Mouse (Mus musculus) ovary, postnatal 14 days (tissue): ENCODE data around the gene Txn2.

Experiments
- DNase-seq: peaks from one replicate; pipeline ENCODE4 v3.0.0; 2022; ENCODE audit warnings: low spot score

Txn2 gene

GRCm38 (mm10) chr15:77928673-77929331, at the start of gene Txn2:
Gene Txn2 (minus strand): TSS chr15:77929006.
- DNase-seq: peak; percentile 90

GRCm38 (mm10) chr15:77977663-77978062, 48.9 kb upstream of the Txn2 start:
- no peak for DNase-seq

DNA sequence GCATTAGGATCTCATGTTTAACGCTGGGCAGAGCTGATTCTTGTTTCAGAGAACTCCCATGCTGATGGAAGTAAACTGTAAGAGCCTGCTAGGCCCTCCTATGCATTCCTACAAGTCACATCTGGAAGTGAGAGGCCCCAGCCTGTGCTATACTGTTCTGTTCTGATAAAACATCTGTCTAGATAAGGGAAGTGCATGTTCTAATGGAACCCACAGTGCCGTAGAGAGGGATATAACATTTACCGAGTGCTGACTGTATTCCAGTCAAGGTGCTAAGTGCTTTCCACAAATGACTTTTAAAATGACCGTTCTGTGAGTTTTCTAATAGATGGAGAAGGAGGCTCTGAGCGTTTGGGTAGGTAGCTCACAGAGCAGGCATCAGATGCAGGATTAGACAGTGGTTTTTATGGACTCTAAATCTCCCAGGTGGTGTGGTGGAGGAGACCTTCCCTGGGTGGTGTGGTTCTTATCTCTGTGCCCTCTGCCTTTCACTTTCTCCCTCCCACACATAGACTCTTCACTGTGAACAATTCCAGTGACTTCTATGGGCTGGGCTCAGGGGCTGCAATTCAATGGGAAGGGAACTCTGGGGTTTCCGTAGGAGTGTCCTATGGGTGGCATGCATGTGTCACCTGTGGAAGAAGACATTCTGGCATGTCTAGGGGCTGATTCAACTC, 45.5 kb upstream of the Txn2 start:
- DNase-seq: no peak

DNA sequence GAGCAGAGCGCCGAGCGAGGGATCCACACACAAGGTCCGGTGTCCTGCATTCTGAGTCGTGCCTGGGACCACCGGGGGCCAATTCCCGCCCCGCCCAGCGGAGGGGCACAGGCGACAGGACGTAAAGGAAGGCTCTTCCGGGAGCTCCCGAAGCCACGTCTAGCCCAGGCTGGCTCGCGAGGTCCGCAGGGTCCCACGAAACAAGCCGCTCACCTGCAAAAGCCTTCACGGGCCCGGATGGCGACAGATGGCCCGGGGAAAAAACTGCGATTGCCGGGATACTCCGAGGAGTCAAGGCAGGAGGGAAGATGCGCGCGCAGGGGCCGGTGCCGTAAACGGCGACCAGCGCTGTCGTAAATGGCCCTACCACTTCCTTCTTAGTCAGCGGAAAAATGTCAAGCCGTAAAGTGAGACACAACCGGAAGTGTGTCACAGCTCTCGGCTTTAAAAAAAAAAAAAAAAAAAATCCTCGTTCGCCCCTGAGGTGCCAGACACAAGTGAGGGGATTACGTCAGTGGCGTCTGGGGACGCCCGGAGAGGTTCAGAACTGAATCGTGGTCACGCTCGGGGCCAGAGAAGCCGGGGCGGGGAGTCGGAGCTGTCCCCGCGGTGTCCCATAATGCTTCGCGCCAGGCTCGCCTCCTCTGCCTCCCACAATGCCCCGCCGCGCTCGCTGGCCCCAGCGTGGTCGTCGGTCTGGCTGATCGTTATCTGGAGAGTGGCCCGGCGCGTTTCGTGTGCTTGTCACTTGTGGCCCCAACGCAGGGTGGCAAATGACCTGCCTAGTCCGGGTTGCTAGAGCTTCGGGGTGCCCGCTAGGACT, 41.9 kb upstream of the Txn2 start, which contains the start of gene Eif3d:
TSS of gene Eif3d (minus strand) at position 344 of the 823 bp plus-strand sequence.
- peak; percentile 95 for DNase-seq

GRCm38 (mm10) chr15:77969940-77970469, 41.2 kb upstream of the Txn2 start:
- no peak for DNase-seq

DNA sequence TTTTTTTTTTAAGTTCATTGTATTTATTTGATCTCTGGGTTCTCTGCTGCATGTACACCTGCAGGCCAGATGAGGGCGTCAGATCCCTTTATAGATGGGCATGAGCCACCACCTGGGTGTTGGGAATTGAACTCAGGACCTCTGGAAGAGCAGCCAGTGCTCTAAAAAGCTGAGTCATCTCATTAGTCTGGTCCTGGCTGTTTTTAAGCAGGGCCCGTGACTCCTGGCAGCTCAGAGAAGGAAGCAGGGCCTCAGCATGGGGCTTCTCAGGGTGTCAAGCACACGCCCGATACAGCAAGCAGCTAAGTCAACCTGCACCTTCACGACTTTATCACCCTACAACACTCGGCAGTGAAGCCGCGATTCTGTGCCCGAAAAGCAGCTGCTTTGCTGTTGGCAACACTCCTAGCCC, 36.3 kb upstream of the Txn2 start:
- no peak for DNase-seq

- no peak for DNase-seq
These were observed 33.6 kb upstream of the Txn2 start for GRCm38 (mm10) chr15:77962447-77962846.

- no peak for DNase-seq
These were observed 31.9 kb upstream of the Txn2 start for GRCm38 (mm10) chr15:77960693-77961092.

DNA sequence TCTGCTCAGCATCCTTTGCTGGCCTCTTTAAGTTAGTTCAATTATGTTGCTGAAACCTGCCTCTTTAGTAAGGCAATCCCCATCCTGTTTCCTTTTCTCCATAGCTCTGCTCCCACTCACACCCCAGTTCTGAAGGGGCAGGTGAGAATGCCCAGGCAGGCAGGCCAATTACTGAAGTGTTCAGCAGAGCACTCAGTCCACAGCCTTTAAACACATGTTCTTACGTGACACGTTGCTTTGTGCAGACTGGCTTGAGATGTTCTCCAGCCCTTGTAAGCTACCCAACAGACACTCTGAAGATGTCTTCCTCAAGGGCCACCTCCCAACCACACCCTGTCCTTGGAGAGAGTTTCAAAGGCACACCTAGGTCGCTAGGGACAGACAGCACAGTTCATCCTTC, 29.3 kb upstream of the Txn2 start:
- no peak for DNase-seq

- no peak for DNase-seq
These were observed 28.8 kb upstream of the Txn2 start for GRCm38 (mm10) chr15:77957625-77958024.

DNA sequence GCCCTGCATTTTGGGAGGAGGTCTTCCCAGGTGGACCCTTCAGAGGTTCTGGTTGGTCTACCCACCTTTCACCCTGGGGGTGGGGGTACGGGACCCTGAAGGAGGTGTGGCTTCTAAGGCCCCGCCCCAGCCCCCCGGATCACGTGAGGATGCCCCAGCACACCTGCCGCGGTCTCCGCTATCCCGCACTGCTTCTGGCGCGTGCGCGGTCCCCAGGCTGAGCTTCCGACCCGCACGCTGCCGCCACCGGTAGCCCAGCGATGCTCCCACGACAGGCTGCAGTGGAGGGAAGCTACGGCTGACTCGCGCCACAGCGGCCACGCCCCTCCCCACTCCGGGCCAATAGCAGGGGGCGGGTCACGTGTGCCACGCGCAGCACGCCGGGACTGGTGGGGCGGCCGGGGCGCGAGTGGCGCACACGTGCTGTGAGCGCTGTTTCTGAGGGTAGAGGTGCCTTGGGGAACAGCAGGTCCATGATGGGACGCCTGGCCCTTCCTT, 27.6 kb upstream of the Txn2 start, which contains the start of gene Foxred2:
TSS of gene Foxred2 (minus strand) at position 319 of the 498 bp plus-strand sequence.
- DNase-seq: peak; percentile 63

GRCm38 (mm10) chr15:77955440-77956403, 26.9 kb upstream of the Txn2 start:
- DNase-seq: no peak

DNA sequence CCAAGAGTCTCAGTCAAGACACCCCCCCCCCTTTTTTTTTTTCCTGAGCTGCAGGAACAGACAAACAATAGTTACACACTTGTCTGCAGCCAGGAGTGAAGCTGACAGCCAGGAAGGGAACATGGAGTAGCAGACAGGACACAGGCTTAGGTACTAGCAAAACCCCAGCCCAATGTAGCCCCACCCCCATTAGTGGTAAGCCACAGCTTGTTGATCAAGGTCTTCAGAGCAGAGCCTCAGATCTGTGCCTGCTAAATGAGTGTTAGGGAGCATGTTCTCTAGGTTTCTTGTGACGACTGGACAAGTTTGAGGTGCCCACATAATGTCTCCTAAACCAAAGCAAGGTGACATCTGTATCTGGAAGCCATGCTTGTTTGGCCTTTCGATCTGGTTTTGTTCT, 25.6 kb upstream of the Txn2 start:
- DNase-seq: no peak

DNA sequence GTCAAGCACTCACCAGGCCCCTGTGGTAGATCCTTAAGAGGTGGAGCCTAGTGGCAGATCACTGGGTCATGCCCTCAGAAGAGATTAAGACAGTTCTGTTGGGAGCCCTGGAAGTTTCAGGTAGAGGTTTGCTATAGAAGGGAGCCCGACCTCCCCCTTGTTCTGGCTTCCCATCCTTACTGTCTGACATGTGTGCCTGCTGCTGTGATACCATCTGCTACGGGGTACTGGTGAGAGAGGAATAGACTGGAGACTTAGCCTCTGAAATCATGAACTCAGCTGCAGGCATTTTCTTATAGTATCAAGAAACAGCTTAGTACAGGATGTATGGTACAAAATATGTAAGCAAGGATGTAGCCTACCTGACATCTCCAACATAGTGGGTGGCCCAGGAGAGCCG, 24.1 kb upstream of the Txn2 start:
- no peak for DNase-seq

GRCm38 (mm10) chr15:77949061-77949460, 20.3 kb upstream of the Txn2 start:
- no peak for DNase-seq

DNA sequence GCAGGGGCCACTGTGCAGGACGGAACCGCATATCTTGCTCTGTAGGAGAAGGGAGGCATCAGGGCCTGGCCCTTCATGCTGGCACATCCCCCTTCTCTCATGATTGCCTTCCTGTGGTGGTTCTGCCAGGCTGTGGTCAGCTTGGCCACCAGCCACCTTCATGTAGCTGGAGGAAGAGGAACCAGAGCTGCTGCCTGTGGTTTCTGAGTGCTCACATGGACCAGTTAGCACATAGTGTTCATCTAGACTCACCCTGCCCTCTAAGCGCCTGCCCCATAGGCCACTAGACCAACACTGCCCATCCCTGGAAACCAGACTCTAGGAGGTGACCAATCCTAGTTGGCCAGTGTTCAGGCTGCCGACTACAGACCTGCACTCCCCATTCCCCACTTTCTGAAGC, 16.9 kb upstream of the Txn2 start:
- DNase-seq: no peak

DNA sequence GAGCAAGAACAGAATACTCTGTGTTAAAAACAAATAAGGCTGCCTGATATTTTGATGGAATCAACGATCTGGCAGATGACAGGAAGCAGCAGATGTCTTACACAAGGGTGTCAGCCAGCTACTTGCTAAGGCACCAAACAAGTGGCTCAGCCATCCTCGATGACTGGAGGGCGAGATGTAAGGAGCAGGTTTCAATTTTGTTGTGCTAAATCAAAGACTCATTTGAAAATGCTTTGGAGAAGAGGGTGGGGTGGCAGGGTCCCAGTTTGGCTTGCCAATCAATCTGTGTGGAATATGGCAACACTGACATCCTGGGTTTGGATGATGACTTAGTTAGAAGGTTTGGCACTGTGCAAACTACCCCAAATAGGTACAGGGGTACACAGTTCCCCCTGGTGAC, 12.8 kb upstream of the Txn2 start:
- DNase-seq: no peak

GRCm38 (mm10) chr15:77938516-77938915, 9.7 kb upstream of the Txn2 start:
- DNase-seq: no peak

DNA sequence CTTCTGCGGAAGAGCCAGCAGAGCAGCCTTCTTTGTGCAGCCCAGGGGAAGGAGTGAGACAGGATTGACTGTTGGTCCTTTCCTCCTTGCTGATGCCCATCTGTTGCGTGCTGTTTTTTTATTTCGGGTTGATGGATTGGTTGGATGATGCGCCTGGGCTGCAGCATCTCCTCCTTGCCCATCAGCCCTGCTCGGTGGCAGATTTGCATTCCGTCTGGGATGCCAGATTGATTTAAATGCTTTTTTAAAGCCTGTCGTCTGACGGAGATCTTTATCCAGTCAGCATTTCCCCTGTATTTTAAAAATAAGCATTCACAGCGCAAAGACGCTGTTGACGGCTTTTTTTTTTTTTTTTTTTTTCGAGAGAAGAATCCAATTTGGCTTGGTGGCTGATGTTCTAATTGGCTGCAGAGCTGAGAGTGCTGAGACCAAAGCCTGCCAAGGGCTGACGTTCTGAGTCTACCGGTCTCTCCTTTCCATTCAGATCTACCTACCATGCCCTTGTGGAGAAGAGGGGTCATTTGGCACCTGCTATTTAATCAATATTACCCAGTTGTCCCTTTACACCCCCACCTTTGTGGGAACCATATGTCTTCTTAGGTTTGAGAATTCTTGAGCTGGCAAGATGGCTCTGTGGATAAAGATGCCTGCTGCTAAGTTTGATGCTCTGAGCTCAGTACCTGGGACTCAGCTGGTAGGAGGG, 7.0 kb upstream of the Txn2 start:
- no peak for DNase-seq

- no peak for DNase-seq
These were observed 6.2 kb upstream of the Txn2 start for GRCm38 (mm10) chr15:77934968-77935367.

- DNase-seq: peak; percentile 31
These were observed 5.5 kb upstream of the Txn2 start for GRCm38 (mm10) chr15:77934326-77934725.
